8 mouse cellular contexts compared by ENCODE assay signal in the genomic region with DNA sequence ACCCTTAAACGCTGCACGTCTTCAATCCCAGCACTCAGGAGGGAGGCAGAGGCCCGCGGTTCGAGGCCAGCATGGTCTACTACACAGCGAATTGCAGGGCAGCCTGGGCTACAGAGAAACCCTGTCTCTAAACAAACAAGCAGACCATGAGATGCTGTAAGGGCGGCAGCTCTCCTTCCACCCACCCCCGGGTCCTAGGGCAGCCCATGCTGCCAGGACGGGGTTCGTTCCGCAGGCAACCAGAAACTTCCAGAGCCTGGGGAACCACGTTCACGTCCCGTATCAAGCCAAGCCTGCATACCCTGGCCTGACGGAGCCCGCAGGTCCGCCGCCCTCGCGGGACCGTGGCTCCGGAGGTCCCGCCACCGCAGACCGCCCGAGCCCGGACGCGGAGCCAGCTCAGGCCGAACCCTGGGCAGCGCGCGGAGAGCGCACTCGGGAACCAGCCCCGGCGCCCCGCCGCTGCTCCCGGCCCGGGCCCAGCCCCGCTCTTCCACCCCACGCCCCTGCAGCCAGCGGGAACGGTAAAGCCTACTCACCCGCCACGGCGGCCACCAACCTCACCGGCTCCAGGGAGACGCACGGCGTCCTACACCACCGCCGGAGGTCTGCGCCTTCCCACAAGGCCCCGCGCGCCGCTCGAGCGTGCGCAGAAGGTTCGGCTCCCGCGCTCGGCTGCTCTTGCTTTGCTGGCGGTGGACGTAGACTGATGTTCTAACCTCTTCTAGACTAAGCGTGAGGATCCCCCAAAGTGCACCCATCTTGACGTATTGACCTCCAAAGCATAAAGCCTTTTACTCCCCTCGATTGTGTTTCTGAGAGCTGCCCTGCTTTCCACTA. TPM values are rescaled to one million over a fixed set of nuclear protein-coding genes. Genes with fewer than 3 reads are reported as not detected.
DNase-seq lines count a peak whose midpoint lies in the region; ATAC-seq and TF ChIP-seq lines count a peak whose summit lies in the region.

A gene (minus strand): TSS at position 615 of the 840 bp plus-strand sequence.

- peak; percentile 92 for ATAC-seq in G1E (ENCODE audit: extremely low read depth, insufficient number of reproducible peaks, low FRiP score, poor library complexity, severe bottlenecking)
- peak; percentile 95 for ATAC-seq in forebrain, embryonic 15.5 days (replicated peaks)
- ATAC-seq in neural tube, embryonic 15.5 days (ENCODE audit: low FRiP score), result peak; percentile 93

- under 1% methylated on average over 71 of the region's 71 CpGs for WGBS in forebrain, embryonic 15.5 days
- WGBS in neural tube, embryonic 15.5 days, result 1% methylated on average over 69 of the region's 71 CpGs

- peaks cover 17% of the 10 kb centered on the region for H3K27me3 ChIP-seq in G1E (ENCODE audit: insufficient read depth, low read length)
- no peaks in the 10 kb centered on the region for H3K27me3 ChIP-seq in forebrain, embryonic 15.5 days
- H3K27me3 ChIP-seq in neural tube, embryonic 15.5 days (replicated peaks), result no peaks in the 10 kb centered on the region

- H3K4me1 ChIP-seq in G1E (ENCODE audit: insufficient read depth, low read depth, low read length), result peaks cover 22% of the 10 kb centered on the region
- peaks cover 21% of the 10 kb centered on the region for H3K4me1 ChIP-seq in forebrain, embryonic 15.5 days
- H3K4me1 ChIP-seq in neural tube, embryonic 15.5 days, result peaks cover 21% of the 10 kb centered on the region

- TF ChIP-seq CTCF in G1E (IDR thresholded peaks at IDR 0.05; ENCODE audit: low read depth, low read length), result no peak

- H3K9ac ChIP-seq in forebrain, embryonic 15.5 days (replicated peaks), result peak within 1 kb of the TSS; percentile 90
- peak within 1 kb of the TSS; percentile 94 for H3K9ac ChIP-seq in neural tube, embryonic 15.5 days (replicated peaks)

- intact Hi-C loops in heart, postnatal 25 days (cut with DNase I), result no loop called here

- peaks cover 36% of the 10 kb centered on the region for H3K36me3 ChIP-seq in G1E (replicated peaks)
- H3K36me3 ChIP-seq in forebrain, embryonic 15.5 days, result peaks cover 21% of the 10 kb centered on the region
- H3K36me3 ChIP-seq in neural tube, embryonic 15.5 days, result peaks cover 19% of the 10 kb centered on the region

- H3K4me2 ChIP-seq in forebrain, embryonic 15.5 days (replicated peaks), result peak within 1 kb of the TSS; percentile 68
- H3K4me2 ChIP-seq in neural tube, embryonic 15.5 days, result peak within 1 kb of the TSS; percentile 76

- peak within 1 kb of the TSS; percentile 98 for H3K4me3 ChIP-seq in G1E (ENCODE audit: low read depth, low read length)
- H3K4me3 ChIP-seq in forebrain, embryonic 15.5 days, result peak within 1 kb of the TSS; percentile 88
- peak within 1 kb of the TSS; percentile 95 for H3K4me3 ChIP-seq in neural tube, embryonic 15.5 days (replicated peaks)

- peak within 1 kb of the TSS; percentile 59 for H3K27ac ChIP-seq in forebrain, embryonic 15.5 days (replicated peaks)
- H3K27ac ChIP-seq in neural tube, embryonic 15.5 days (replicated peaks), result peak within 1 kb of the TSS; percentile 79

- DNase-seq in G1E (ENCODE audit: low spot score), result peak; percentile 71
- DNase-seq in cerebellum, adult 11-12 months, result peak; percentile 79
- DNase-seq in heart, postnatal 25 days (ENCODE audit: low spot score), result peak; percentile 65
- DNase-seq in layer of hippocampus, adult 18-20 months (ENCODE audit: low spot score in 2 of 2), result peak; percentile 84 to 91
- DNase-seq in lung, adult 18-20 months, result peak; percentile 84 to 85
- peak; percentile 90 for DNase-seq in testis, postnatal 10 days (ENCODE audit: low spot score)

- H3K9me3 ChIP-seq in G1E (replicated peaks), result no peaks in the 10 kb centered on the region
- H3K9me3 ChIP-seq in forebrain, embryonic 15.5 days, result no peaks in the 10 kb centered on the region
- no peaks in the 10 kb centered on the region for H3K9me3 ChIP-seq in neural tube, embryonic 15.5 days (replicated peaks)

RNA-seq across cellular contexts. Expression of the gene that starts here (rescaled TPM):
- 14.6 and 19.8 TPM in 2 replicates for total RNA-seq in G1E (2014; fragmentation: Nextera tagmentation)
- 31.2 and 37.8 TPM in 2 replicates for total RNA-seq in G1E (2017)
- polyA plus RNA-seq in G1E (2012), result 17.8 and 21.6 TPM in 2 replicates
- 30.6 and 32.7 TPM in 2 replicates for polyA plus RNA-seq in forebrain, embryonic 15.5 days (2015; fragmentation: Nextera tagmentation; extraction: Ambion mirVana)
- total RNA-seq in heart, postnatal 25 days (2021), result 10 to 100 TPM; 12.8 to 14.3 TPM
- 10 to 100 TPM; 21.2 to 22.8 TPM for total RNA-seq in layer of hippocampus, adult 18-20 months (2021)
- polyA plus RNA-seq in neural tube, embryonic 15.5 days (2015; fragmentation: Nextera tagmentation; extraction: Ambion mirVana), result 30.5 and 31.3 TPM in 2 replicates

Comparison
In these comparisons a context has a peak if more than half of its experiments do, and no peak if none do; other contexts are left out.
1. Peak in every context shown above with its lines: DNase-seq, ATAC-seq, H3K4me3 ChIP-seq and H3K27ac ChIP-seq.